Mouse (Mus musculus) ES-Bruce4 (cell line): ENCODE measurements at regions not wholly inside any gene's neighbourhood (a gene's known extent, or its start where the extent isn't known, plus 50 kb on each side); places are given as distances from the start of the nearest gene placed in this dataset.

Experiments used
- CTCF ChIP-seq: IDR thresholded peaks from one replicate; pipeline ENCODE4 v1.8.1; 2011; ENCODE audit warnings: low read depth, low read length
- EP300 ChIP-seq: IDR thresholded peaks from 2 replicates; pipeline ENCODE4 v1.6.1; 2011; ENCODE audit warnings: low read depth, low read length; ENCODE audit not compliant: insufficient read depth

DNA sequence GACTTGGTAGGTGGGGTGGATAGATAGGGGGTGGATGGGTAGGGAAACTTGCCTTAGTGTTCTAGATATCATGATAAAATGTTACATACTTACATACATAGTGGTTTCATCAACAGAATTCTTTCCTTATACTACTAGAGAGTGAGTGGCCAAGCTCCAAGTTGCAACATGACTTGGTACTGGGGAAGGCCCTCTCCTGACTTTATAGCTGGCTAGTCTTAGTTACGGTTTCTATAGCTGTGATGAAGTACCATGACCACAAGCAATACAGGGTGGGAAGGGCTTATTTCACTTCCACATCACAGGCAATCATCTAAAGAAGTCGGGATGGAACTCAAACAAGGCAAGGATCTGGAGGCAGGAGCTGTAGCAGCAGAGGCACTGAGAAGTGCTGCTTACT, 156.0 kb upstream of the Zc3h12c start:
- TF ChIP-seq EP300, result no peak
- no peak for TF ChIP-seq CTCF
